Comparison of ENCODE assay signal across 8 mouse cellular contexts in the genomic region with DNA sequence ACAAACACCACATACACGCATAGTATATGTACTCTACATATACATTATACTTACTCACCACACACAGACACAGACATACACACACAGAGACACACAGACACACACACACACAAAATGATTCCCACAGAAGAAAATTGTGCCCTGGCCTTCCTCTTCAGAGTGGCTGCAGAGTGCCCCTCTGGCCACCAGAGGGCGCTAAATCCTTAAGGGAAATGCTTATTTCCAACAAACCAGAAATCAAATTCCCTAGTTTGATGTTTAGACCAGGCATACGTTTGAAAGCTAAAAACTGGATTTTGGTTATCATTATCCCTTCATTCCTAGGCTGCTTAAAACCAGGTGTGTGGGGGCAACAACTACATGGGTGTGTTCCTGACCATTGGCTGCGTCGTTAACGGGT.
DNase-seq lines count a peak whose midpoint lies in the region; ATAC-seq and TF ChIP-seq lines count a peak whose summit lies in the region.

No protein-coding gene starts in this region.

- peak; percentile 95 for TF ChIP-seq CTCF in Patski (IDR thresholded peaks at IDR 0.05)
- TF ChIP-seq CTCF in olfactory bulb, adult 2 months (IDR thresholded peaks at IDR 0.05; ENCODE audit: insufficient read depth, low read depth, low read length): peak; percentile 63; the same call in 1 of the 2 replicates

- no peak overlapping the region for H3K27ac ChIP-seq in midbrain, embryonic 10.5 days (replicated peaks)
- no peak overlapping the region for H3K27ac ChIP-seq in midbrain, embryonic 16.5 days (ENCODE audit: low read length)
- H3K27ac ChIP-seq in limb, embryonic 14.5 days (replicated peaks; ENCODE audit: low read depth, low read length): no peak overlapping the region
- no peak overlapping the region for H3K27ac ChIP-seq in olfactory bulb, adult 2 months (ENCODE audit: insufficient read depth, low read depth, low read length)

- no peak for ATAC-seq in midbrain, embryonic 16.5 days
- no peak for ATAC-seq in Patski
- no peak for ATAC-seq in limb, embryonic 14.5 days (ENCODE audit: low FRiP score, low read depth)

- intact Hi-C loops in heart, postnatal 36 days (cut with DNase I): loop anchor here (1.0 kb wide), 1 partner anchor 335 kb away; no protein-coding TSS in a partner anchor

- 49% methylated on average over 6 of the region's 6 CpGs for WGBS in midbrain, embryonic 10.5 days
- WGBS in midbrain, embryonic 16.5 days: 41% methylated on average over 6 of the region's 6 CpGs
- 42% methylated on average over 6 of the region's 6 CpGs for WGBS in limb, embryonic 14.5 days
- WGBS in olfactory bulb, adult 2 months: 43% methylated on average over 6 of the region's 6 CpGs

- no peak overlapping the region for H3K9ac ChIP-seq in midbrain, embryonic 16.5 days (ENCODE audit: low read depth, low read length)
- no peak overlapping the region for H3K9ac ChIP-seq in limb, embryonic 14.5 days (ENCODE audit: low read depth, low read length, severe bottlenecking)

- in situ Hi-C loops in Patski (cut with MboI; ENCODE audit: low pct_unique_long_range_greater_than_20kb): loop anchor here (5.0 kb wide), 2 partner anchors 176 to 331 kb away; no protein-coding TSS in a partner anchor

- H3K4me2 ChIP-seq in midbrain, embryonic 16.5 days (ENCODE audit: low read length): no peak overlapping the region
- H3K4me2 ChIP-seq in limb, embryonic 14.5 days (replicated peaks; ENCODE audit: low read depth, low read length, severe bottlenecking): no peak overlapping the region

- TF ChIP-seq POLR2A in limb, embryonic 14.5 days (IDR thresholded peaks at IDR 0.05; ENCODE audit: borderline replicate concordance, extremely low read depth, insufficient read depth, insufficient read length): no peak
- TF ChIP-seq POLR2A in olfactory bulb, adult 2 months (IDR thresholded peaks at IDR 0.05; ENCODE audit: insufficient read depth, low read depth, low read length): no peak

- CTCF ChIA-PET in Patski (lab: Charles Lee): interaction anchor here (0.7 to 1.6 kb wide), 11 partner anchors 11 to 418 kb away, joined by 3 to 11 read pairs (median 4); no protein-coding TSS in a partner anchor

- POLR2A ChIA-PET in Patski (lab: Charles Lee): interaction anchor here (0.7 kb wide), 1 partner anchor 229 kb away, joined by 3 read pairs; no protein-coding TSS in a partner anchor

- H3K36me3 ChIP-seq in midbrain, embryonic 10.5 days: no peaks in the 10 kb centered on the region
- H3K36me3 ChIP-seq in midbrain, embryonic 16.5 days (ENCODE audit: control insufficient read depth, insufficient read depth, low read length): no peaks in the 10 kb centered on the region
- H3K36me3 ChIP-seq in limb, embryonic 14.5 days (ENCODE audit: control insufficient read depth, insufficient read depth, low read length): no peaks in the 10 kb centered on the region

- peaks cover 11% of the 10 kb centered on the region for H3K4me1 ChIP-seq in midbrain, embryonic 10.5 days
- H3K4me1 ChIP-seq in midbrain, embryonic 16.5 days (ENCODE audit: control insufficient read depth, insufficient read depth, low read length): peaks cover 6% of the 10 kb centered on the region
- no peaks in the 10 kb centered on the region; the same call in 1 of the 2 replicates for H3K4me1 ChIP-seq in limb, embryonic 14.5 days (ENCODE audit: control insufficient read depth, insufficient read depth, low read length)
- H3K4me1 ChIP-seq in olfactory bulb, adult 2 months (ENCODE audit: control insufficient read depth, insufficient read depth, low read length): peaks cover 9% of the 10 kb centered on the region; the same call in 1 of the 2 replicates

- DNase-seq in midbrain, embryonic 10.5 days (ENCODE audit: low spot score): peak; percentile 63
- no peak for DNase-seq in Patski (ENCODE audit: low read depth, low spot score)
- DNase-seq in cerebellum, postnatal 36 days: peak; percentile 62 to 68
- DNase-seq in heart, postnatal 36 days: peak; percentile 50 to 74
- peak; percentile 72 for DNase-seq in limb, embryonic 14.5 days (ENCODE audit: low spot score)
- peak; percentile 44 for DNase-seq in yolk sac, embryonic 10.5 days (ENCODE audit: low spot score)

- no peak overlapping the region for H3K4me3 ChIP-seq in midbrain, embryonic 10.5 days
- H3K4me3 ChIP-seq in midbrain, embryonic 16.5 days (ENCODE audit: low read depth, low read length): no peak overlapping the region
- H3K4me3 ChIP-seq in limb, embryonic 14.5 days (replicated peaks; ENCODE audit: low read length): no peak overlapping the region
- H3K4me3 ChIP-seq in olfactory bulb, adult 2 months (ENCODE audit: insufficient read depth, low read depth, low read length): no peak overlapping the region

- H3K9me3 ChIP-seq in midbrain, embryonic 10.5 days (replicated peaks): no peaks in the 10 kb centered on the region
- no peaks in the 10 kb centered on the region for H3K9me3 ChIP-seq in midbrain, embryonic 16.5 days (replicated peaks; ENCODE audit: control insufficient read depth, low read length, poor library complexity, severe bottlenecking)
- no peaks in the 10 kb centered on the region for H3K9me3 ChIP-seq in limb, embryonic 14.5 days (ENCODE audit: control insufficient read depth, low read length)

- peaks cover 10% of the 10 kb centered on the region; the same call in 1 of the 2 replicates for H3K27me3 ChIP-seq in midbrain, embryonic 10.5 days (ENCODE audit: low read depth, poor library complexity, severe bottlenecking)
- no peaks in the 10 kb centered on the region for H3K27me3 ChIP-seq in midbrain, embryonic 16.5 days (ENCODE audit: control insufficient read depth, insufficient read depth, low read depth, low read length)
- H3K27me3 ChIP-seq in Patski: no peaks in the 10 kb centered on the region
- no peaks in the 10 kb centered on the region for H3K27me3 ChIP-seq in limb, embryonic 14.5 days (ENCODE audit: control insufficient read depth, insufficient read depth, low read length)
